8 mouse cellular contexts compared by ENCODE assay signal in the genomic region with DNA sequence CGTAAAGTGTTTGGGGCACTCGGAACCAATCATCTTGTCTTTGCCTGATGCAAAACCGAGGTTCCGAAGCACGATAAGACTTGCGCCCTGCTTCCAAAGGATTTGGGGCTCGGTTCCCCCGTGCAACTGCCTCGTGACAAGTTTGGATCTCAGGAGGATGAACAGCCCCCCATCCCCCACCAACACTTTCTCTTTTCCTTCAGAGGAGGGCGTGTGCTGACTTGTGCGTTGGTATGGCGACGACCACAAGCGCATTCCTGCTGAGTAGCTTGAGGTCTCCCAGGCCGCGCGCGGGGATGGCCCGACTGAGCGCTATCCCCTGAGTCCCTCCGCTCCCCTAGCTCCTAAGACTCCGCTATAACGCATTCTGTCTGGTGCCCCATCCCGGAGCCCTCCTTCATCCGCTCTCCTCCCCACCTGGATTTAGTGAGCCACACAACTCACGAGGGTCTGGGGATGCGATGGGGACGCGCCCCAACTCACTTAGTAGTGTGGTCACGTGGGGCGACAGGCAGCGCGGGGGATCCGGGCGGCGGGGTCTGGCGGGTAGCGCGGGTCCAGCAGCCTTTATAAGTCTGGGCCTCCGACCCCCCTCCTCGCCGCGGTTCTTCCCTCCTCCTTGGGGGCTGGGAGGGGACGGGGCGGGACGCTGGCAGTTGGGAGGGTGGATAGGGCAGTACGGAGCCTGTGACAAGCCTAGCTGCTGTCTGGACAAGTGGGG. TPM values are rescaled to one million over a fixed set of nuclear protein-coding genes. Genes with fewer than 3 reads are reported as not detected.
DNase-seq lines count a peak whose midpoint lies in the region; ATAC-seq and TF ChIP-seq lines count a peak whose summit lies in the region.

Gene Pltp, minus strand, starts transcription at position 611 of the 721 bp plus-strand sequence.

- TF ChIP-seq POLR2A in kidney, adult 2 months (IDR thresholded peaks at IDR 0.05; ENCODE audit: low read depth, low read length): no peak

- H3K36me3 ChIP-seq in kidney, adult 2 months (ENCODE audit: control insufficient read depth, insufficient read depth, low read length): no peaks in the 10 kb centered on the region
- H3K36me3 ChIP-seq in forebrain, embryonic 15.5 days: no peaks in the 10 kb centered on the region
- peaks cover 6% of the 10 kb centered on the region for H3K36me3 ChIP-seq in hindbrain, embryonic 10.5 days
- no peaks in the 10 kb centered on the region for H3K36me3 ChIP-seq in megakaryocyte, embryonic 14.5 days (replicated peaks; ENCODE audit: low read length)
- H3K36me3 ChIP-seq in stomach, embryonic 16.5 days (ENCODE audit: control insufficient read depth, insufficient read depth, low read length): no peaks in the 10 kb centered on the region; the same call in 1 of the 2 replicates

- WGBS in kidney, adult 2 months: 1% methylated on average over 47 of the region's 47 CpGs
- WGBS in forebrain, embryonic 15.5 days: under 1% methylated on average over 45 of the region's 47 CpGs
- WGBS in hindbrain, embryonic 10.5 days: under 1% methylated on average over 47 of the region's 47 CpGs
- WGBS in stomach, embryonic 16.5 days: under 1% methylated on average over 47 of the region's 47 CpGs

- peaks cover 3% of the 10 kb centered on the region for H3K27me3 ChIP-seq in kidney, adult 2 months (replicated peaks; ENCODE audit: control insufficient read depth, insufficient read depth, low read length)
- H3K27me3 ChIP-seq in forebrain, embryonic 15.5 days: peaks cover 37% of the 10 kb centered on the region
- peaks cover 59% of the 10 kb centered on the region for H3K27me3 ChIP-seq in hindbrain, embryonic 10.5 days (ENCODE audit: insufficient read depth, poor library complexity, severe bottlenecking)
- H3K27me3 ChIP-seq in megakaryocyte, embryonic 14.5 days (replicated peaks): peaks cover 79% of the 10 kb centered on the region
- peaks cover 4% of the 10 kb centered on the region; the same call in 1 of the 2 replicates for H3K27me3 ChIP-seq in stomach, embryonic 16.5 days (ENCODE audit: control insufficient read depth, insufficient read depth, low read length)

- intact Hi-C loops in left cerebral cortex, postnatal 25 days (cut with DNase I): no loop called here

- no peak for TF ChIP-seq CTCF in kidney, adult 2 months (conservative IDR thresholded peaks at IDR 0.05; ENCODE audit: insufficient read depth, insufficient read length, low read depth, low read length)

- peak; percentile 47 for DNase-seq in kidney, adult 2 months
- no peak for DNase-seq in kidney, adult 8-10 months
- no peak for DNase-seq in adrenal gland, adult 8-10 months
- peak; percentile 83 for DNase-seq in hindbrain, embryonic 10.5 days (ENCODE audit: low spot score)
- DNase-seq in left cerebral cortex, postnatal 25 days (ENCODE audit: low spot score in 2 of 2): peak in 1 of 2 experiments; percentile 13

- peak; percentile 57 for ATAC-seq in forebrain, embryonic 15.5 days (replicated peaks)
- ATAC-seq in stomach, embryonic 16.5 days (ENCODE audit: insufficient read depth, low FRiP score): peak; percentile 54; the same call in 1 of the 2 replicates

- peak within 1 kb of the TSS; percentile 58 for H3K4me3 ChIP-seq in kidney, adult 2 months (ENCODE audit: insufficient read depth, low read depth, low read length)
- peak within 1 kb of the TSS; percentile 44 for H3K4me3 ChIP-seq in forebrain, embryonic 15.5 days
- H3K4me3 ChIP-seq in hindbrain, embryonic 10.5 days: peak within 1 kb of the TSS; percentile 66
- H3K4me3 ChIP-seq in megakaryocyte, embryonic 14.5 days (replicated peaks): peak within 1 kb of the TSS; percentile 93
- peak within 1 kb of the TSS; percentile 53 for H3K4me3 ChIP-seq in stomach, embryonic 16.5 days (replicated peaks; ENCODE audit: low read length)

- H3K9me3 ChIP-seq in forebrain, embryonic 15.5 days: no peaks in the 10 kb centered on the region
- no peaks in the 10 kb centered on the region for H3K9me3 ChIP-seq in hindbrain, embryonic 10.5 days
- H3K9me3 ChIP-seq in megakaryocyte, embryonic 14.5 days: no peaks in the 10 kb centered on the region
- H3K9me3 ChIP-seq in stomach, embryonic 16.5 days (replicated peaks; ENCODE audit: control insufficient read depth, low read length): no peaks in the 10 kb centered on the region

- H3K9ac ChIP-seq in forebrain, embryonic 15.5 days (replicated peaks): peak within 1 kb of the TSS; percentile 39
- H3K9ac ChIP-seq in stomach, embryonic 16.5 days (ENCODE audit: low read length): peak within 1 kb of the TSS; percentile 66

- H3K4me2 ChIP-seq in forebrain, embryonic 15.5 days (replicated peaks): peak within 1 kb of the TSS; percentile 90
- H3K4me2 ChIP-seq in stomach, embryonic 16.5 days (ENCODE audit: low read depth, low read length): peak within 1 kb of the TSS; percentile 86

- H3K4me1 ChIP-seq in kidney, adult 2 months (ENCODE audit: control insufficient read depth, insufficient read depth, low read length): no peaks in the 10 kb centered on the region
- H3K4me1 ChIP-seq in forebrain, embryonic 15.5 days: peaks cover 26% of the 10 kb centered on the region
- peaks cover 60% of the 10 kb centered on the region for H3K4me1 ChIP-seq in hindbrain, embryonic 10.5 days (replicated peaks)
- peaks cover 55% of the 10 kb centered on the region for H3K4me1 ChIP-seq in megakaryocyte, embryonic 14.5 days
- H3K4me1 ChIP-seq in stomach, embryonic 16.5 days (ENCODE audit: control insufficient read depth, insufficient read depth, low read length): peaks cover 24% of the 10 kb centered on the region

- H3K27ac ChIP-seq in kidney, adult 2 months (ENCODE audit: insufficient read depth, low read depth, low read length): no peak within 1 kb of the TSS
- H3K27ac ChIP-seq in forebrain, embryonic 15.5 days (replicated peaks): no peak within 1 kb of the TSS
- H3K27ac ChIP-seq in hindbrain, embryonic 10.5 days: peak within 1 kb of the TSS; percentile 85
- peak within 1 kb of the TSS; percentile 79 for H3K27ac ChIP-seq in stomach, embryonic 16.5 days (ENCODE audit: low read length)

RNA-seq across cellular contexts. Expression of gene Pltp, which starts in this region (rescaled TPM):
- 39.6 and 41.5 TPM in 2 replicates for polyA plus RNA-seq in kidney, adult 2 months (2012; rRNA removed)
- 10 to 100 TPM; 26.0 to 57.3 (median 35.5) TPM for total RNA-seq in adrenal gland, adult 8-10 months (2022)
- 45.3 and 50.7 TPM in 2 replicates for polyA plus RNA-seq in forebrain, embryonic 15.5 days (2015; fragmentation: Nextera tagmentation; extraction: Ambion mirVana)
- 47.2 and 78.1 TPM in 2 replicates for polyA plus RNA-seq in hindbrain, embryonic 10.5 days (2016; fragmentation: Nextera tagmentation; extraction: Ambion mirVana)
- 10 to 100 TPM; 77.5 to 82.0 TPM for total RNA-seq in left cerebral cortex, postnatal 25 days (2021)
- polyA plus RNA-seq in megakaryocyte, embryonic 14.5 days (2012; ENCODE audit: insufficient read depth, low replicate concordance): 15.1 and 146 TPM in 2 replicates
- 60.1 and 76.5 TPM in 2 replicates for polyA plus RNA-seq in stomach, embryonic 16.5 days (2015; fragmentation: Nextera tagmentation; extraction: Ambion mirVana)

Comparison
In these comparisons a context has a peak if more than half of its experiments do, and no peak if none do; other contexts are left out.
1. DNase-seq: peak in kidney, adult 2 months (single experiment) and hindbrain, embryonic 10.5 days (single experiment); none in kidney, adult 8-10 months (0 of 2) and adrenal gland, adult 8-10 months (single experiment).
2. H3K27ac ChIP-seq: peak in hindbrain, embryonic 10.5 days (single experiment) and stomach, embryonic 16.5 days (single experiment); none in kidney, adult 2 months (single experiment) and forebrain, embryonic 15.5 days (single experiment).
3. Peak in every context shown above with its lines, with median percentiles within 50 percentile points of each other: H3K4me3 ChIP-seq.